Mouse (Mus musculus) T-helper 2 cell (primary cell): ENCODE results near the gene Erbb2.
"Not testable (repeated sequence)": the region's sequence is repeated elsewhere in the genome, so short reads cannot be mapped to it uniquely, and the experiment has no call there.

ENCODE experiments used
- in situ Hi-C: fragments of 300-600 bp; cut with MboI, MseI; formaldehyde crosslinking; loops from one replicate; pipeline ENCODE4 v1.15.1; 2025; ENCODE audit warnings: high pct_unique_total_duplicates

Gene Erbb2

GRCm38 (mm10) chr11:98412273-98412796 is at the start of gene Erbb2:
Gene Erbb2, plus strand, starts transcription at chr11:98412470.
- in situ Hi-C loops, result no loop called here

DNA sequence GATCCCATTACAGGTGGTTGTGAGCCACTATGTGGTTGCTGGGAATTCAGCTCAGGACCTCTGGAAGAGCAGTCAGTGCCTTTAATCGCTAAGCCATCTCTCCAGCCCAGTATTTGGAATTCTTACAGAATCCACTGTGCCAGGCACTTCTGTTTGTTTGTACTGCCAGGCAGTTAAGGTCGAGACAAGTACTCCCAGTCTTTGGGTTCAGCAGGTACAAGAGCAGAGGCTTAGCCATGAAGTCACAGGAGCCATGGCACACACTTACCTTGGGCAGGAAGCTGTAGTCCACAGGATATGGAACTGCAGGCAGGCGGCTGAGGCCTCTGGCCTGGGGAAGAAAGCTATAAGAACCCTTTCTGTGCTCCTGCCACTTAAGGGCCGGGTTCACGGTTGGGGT is 48.5 kb upstream of the Erbb2 start:
- in situ Hi-C loops, result no loop called here

GRCm38 (mm10) chr11:98364410-98364809 is 47.9 kb upstream of the Erbb2 start:
- in situ Hi-C loops, result no loop called here

- in situ Hi-C loops, result no loop called here
Observed at GRCm38 (mm10) chr11:98366290-98366689, 46.0 kb upstream of the Erbb2 start.

GRCm38 (mm10) chr11:98367171-98367862 is 45.0 kb upstream of the Erbb2 start:
- in situ Hi-C loops, result no loop called here

- in situ Hi-C loops, result no loop called here
Observed at GRCm38 (mm10) chr11:98367863-98368186, 44.4 kb upstream of the Erbb2 start.

GRCm38 (mm10) chr11:98369337-98369736 is 42.9 kb upstream of the Erbb2 start:
- in situ Hi-C loops, result no loop called here

DNA sequence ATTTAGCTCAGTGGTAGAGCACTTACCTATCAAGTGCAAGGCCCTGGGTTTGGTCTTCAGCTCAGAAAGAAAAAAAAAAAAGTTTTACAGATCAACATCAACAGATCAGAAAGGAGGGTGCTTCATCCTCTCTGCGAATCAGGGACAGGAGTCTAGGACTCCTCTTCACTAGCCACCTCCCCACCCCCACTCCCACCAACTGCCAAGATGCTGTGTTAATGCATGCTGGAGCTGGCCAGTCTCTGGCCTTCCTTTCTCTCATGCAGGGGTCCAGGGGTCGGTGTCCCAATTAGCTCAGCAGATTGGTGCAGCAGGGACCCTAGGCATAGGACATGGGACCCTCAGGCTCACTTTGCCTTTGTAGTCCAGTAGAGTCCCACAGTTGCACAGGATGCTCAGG is 41.7 kb upstream of the Erbb2 start:
- in situ Hi-C loops, result no loop called here

DNA sequence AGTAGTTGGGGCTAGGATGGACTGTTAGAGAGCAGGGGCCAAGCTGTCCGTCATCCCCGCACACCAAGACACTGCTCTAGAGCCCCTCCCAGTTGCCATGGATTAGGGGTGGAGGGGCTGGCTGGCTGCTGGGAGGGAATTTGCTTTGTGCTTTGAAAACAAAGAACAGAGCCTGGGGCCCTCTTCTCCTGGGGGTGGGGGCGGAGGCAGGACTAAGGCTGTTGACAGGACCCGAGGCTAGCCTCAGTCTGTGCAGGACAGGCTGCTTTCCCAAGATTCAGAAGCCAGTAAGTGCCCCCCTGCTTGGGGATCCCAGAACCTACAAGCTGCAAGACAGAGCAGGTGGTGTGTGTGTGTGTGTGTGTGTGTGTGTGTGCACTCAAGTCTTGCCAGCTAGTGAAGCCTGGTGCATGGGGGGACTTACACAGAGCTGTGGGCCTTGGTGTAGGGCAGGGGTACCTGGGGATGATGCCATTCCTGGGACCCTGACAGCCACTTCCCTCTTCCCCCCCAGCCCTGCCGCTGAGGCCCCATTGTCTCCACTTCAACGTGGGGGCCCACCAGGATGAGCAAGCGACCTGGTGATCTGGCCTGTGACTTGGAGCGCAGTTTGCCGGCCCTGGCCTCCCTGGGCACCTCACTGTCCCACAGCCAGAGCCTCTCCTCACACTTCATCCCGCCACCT is 40.6 kb upstream of the Erbb2 start:
- in situ Hi-C loops, result no loop called here

- in situ Hi-C loops, result no loop called here
Observed at GRCm38 (mm10) chr11:98372406-98372805, 39.9 kb upstream of the Erbb2 start.

DNA sequence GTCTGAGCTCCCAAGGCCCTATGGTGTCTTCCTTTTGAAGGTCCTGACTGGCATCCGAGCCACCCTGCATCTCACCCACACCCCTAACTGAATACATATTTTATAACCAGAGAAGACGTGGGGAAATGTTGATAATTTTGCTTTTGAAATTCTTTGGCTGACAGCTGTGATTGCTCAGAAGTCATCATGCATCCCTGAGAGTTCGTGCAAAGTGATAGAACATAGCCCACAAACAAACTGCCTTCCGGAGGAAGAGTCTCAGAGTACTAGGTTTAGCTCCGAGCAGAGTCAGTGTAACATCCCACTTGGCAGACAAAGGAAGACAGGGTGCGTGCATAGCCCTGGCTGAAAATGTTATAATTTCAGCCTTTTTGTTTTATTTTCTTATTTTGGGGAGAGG is 39.0 kb upstream of the Erbb2 start:
- in situ Hi-C loops, result no loop called here

DNA sequence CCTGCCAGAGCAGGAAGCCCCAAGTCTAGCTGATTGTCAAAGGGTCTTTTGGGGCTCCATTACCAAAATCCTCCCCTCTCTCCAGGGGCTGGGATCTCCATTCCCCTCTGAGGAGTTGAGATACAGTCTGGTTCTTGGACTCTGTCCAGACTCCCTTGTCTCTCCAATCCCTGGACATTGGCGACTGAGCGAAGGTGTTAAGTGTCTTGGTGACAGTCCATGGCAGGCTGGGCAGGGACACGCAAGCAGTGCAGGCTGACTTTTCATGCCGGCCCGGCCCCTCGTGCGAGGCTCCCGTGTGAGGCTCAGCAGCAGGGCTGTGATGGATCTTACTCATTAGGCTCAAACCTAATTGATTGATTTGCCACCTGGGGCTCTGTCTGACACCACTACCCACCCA is 38.0 kb upstream of the Erbb2 start:
- in situ Hi-C loops, result no loop called here

DNA sequence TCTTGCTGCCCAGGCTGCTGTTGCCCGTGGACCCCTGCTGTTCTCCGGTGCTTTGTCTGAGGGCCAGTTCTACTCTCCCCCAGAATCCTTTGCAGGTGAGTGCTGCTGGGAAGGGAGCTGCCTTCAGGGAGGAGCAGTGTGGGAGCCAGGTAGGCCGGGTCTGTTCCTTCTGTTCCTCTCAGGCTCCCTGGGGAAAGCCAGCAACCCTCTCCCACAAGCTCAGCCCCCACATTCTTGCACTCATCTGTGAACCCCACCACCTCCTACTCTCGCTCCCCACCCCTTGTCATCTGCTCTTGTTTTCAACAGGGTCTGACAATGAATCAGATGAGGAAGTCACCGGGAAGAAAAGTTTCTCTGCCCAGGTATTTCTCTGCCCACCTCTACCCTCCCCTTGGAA is 35.5 kb upstream of the Erbb2 start:
- in situ Hi-C loops, result no loop called here

- in situ Hi-C loops, result no loop called here
Observed at GRCm38 (mm10) chr11:98377787-98378186, 34.5 kb upstream of the Erbb2 start.

DNA sequence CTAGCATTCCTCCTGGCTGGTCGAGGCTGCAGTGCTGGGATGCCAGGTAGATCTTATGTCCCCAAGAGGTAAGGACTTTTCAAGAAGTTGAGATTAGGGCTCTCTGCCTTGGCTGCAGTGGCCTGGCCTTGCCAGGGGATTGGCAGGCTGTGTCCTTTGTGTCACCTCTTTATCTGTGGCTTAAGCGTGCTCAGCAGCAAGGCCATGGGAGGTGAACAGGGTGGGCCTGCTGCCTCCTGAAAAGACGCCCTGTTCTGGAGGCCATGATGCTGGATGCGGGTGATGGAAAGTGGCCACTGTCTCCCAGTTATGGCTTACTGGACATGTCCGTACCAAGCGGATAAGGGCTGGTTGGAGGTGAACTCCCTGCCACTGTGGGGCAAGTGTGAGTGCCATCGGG is 32.9 kb upstream of the Erbb2 start:
- in situ Hi-C loops, result no loop called here

DNA sequence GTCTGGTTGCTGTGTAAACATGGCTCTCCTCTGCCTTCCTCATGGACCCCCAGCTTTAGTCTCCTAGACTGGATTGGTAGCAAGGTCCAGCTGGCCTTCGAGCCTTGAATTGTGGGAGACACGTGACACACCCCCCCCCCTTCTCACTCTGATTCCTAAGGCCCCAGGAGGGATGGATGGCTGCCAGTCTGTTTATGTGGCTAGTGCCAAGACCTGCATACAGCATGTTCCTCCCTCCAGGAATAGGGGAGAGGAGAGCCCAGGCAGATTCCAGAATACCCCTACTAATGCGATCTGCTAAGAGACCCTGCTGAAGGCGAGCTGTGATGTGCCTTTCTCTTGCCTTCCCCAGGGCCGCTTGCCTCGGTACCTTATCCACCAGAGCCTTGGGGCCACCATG is 32.2 kb upstream of the Erbb2 start:
- in situ Hi-C loops, result no loop called here

- in situ Hi-C loops, result no loop called here
Observed at GRCm38 (mm10) chr11:98381651-98382050, 30.6 kb upstream of the Erbb2 start.

- in situ Hi-C loops, result not testable (repeated sequence)
Observed at GRCm38 (mm10) chr11:98382405-98382804, 29.9 kb upstream of the Erbb2 start.

DNA sequence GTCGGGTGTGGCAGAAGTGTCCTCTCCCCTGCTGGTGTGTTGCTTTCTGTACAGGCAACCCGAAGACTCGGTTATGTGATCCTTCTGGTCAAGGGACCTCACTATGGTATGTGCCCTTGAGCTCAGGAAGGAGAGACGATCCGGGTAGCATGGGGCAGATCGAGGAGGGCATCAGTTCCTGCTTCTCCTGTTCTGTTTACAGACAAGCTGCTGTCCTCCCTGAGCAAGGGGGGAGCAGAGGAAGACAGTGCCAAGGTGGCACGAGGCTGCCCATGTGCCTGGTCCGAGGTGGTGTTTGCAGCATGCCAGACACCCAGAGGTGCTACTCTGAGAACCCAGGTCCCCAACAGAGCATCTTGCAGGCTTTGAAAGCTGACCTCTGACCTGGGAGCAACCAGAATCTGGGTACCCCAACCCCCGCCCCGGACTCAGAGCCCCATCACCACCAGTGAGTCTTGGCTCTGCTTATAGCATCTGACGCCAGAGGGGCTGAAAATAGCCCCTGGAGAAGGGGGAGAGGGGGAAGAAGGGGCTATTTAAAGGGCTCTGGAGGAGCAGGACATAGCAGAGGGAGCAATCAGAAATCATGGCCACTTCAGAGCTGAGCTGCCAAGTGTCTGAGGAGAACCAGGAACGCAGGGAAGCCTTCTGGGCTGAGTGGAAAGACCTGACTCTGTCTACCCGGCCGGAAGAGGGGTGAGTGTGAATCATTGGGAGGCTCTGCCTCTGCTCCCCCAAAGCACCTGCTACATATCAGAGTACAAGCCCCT is 28.8 kb upstream of the Erbb2 start, which contains the start of gene Tcap:
Gene Tcap, plus strand, starts transcription at position 551 of the 770 bp plus-strand sequence.
- in situ Hi-C loops, result no loop called here

DNA sequence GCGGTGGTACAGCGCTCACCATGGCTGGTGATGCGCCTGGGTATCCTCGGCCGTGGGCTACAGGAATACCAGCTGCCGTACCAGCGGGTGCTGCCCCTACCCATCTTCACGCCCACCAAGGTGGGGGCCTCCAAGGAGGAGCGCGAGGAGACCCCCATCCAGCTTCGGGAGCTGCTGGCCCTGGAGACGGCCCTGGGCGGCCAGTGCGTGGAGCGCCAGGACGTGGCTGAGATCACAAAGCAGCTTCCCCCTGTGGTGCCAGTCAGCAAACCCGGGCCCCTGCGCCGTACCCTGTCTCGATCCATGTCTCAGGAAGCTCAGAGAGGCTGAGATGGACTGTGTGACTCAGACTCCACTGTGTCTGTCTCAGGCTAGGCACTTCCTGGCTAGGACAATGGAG is 28.1 kb upstream of the Erbb2 start:
- in situ Hi-C loops, result no loop called here

GRCm38 (mm10) chr11:98384721-98385637 is 27.3 kb upstream of the Erbb2 start:
- in situ Hi-C loops, result loop anchor here (5.0 kb wide), 1 partner anchor 43 kb away; no protein-coding TSS in a partner anchor
